Mouse (Mus musculus): ENCODE results near the gene Pdia3.

DNA sequence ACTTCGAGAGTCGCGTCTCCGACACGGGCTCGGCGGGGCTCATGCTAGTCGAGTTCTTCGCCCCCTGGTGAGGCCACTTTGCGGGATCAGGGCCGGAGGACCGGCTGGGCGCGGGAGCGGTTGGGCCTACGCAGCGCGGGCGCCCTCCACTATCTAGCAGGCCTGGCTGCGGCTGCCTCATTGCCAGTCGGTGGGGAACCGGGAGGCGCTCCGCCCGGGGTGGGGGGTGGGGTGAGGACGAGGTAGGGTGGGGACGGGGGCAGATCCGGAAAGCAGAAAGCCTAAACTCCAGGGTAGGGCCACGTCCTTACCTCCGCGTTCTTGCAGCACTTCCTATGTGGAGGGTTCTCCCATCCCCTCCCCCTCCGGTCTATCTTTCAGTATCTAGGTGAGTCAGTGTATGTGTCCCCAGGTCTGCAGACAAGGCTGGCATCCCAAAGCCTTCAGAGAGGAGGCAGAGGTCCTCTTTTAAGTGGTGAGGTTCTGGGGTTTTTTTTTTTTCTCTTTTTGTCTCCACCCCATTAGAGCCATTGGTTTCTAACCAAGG, 637 bp downstream of the Pdia3 start:
- TF ChIP-seq CTCF (IDR thresholded peaks at IDR 0.05; ENCODE audit: control insufficient read depth, insufficient read depth, insufficient replicate concordance, low read depth, low read length) (no peak), POLR2A (IDR thresholded peaks at IDR 0.05; ENCODE audit: control insufficient read depth, low read depth, low read length) (no peak)
